Mouse (Mus musculus): ENCODE results near the gene Aldh3a1.

The Aldh3a1 gene

DNA sequence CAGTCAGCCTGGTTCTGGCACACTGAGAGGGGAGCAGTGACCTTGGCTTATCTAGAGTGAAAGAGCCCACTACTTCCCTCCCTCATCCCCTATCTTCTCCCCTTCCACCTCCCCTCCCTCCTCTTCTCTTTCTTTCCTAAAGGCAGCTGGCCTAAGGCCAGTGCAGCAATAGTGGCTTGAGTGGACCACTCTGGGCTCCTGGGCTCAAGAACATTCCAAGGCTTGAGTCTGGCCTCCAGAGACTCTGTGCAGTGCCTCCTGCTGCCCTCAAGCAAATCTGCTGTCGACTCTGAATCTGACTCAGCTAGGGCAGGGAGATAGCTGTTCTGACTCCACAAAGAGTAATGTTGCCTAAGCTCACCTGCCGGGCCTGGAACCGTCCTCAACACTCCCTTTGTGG lies 21.1 kb downstream of the Aldh3a1 start:
- no peak for ATAC-seq (ENCODE audit: insufficient number of reproducible peaks, low FRiP score, low TSS enrichment)

DNA sequence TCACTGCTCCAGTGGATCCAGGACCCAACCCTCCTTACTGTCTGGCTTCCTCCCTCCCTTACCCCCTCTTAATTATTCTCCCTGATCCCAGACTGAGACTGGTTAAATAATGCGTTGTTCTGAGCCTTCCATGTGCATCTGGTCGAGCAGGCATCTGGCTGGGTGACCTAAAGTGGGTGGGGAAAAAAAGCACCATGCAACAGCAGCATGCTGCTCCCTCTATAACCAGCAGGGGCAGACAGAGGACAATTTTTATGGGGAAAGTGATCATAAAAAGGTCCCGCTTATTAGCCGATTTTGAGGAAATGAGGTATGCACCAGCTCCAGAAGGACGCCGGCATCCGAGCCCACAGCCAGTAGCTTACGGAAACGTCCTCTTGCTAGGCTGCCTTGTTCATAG lies 24.0 kb downstream of the Aldh3a1 start:
- no peak for ATAC-seq (ENCODE audit: insufficient number of reproducible peaks, low FRiP score, low TSS enrichment)

DNA sequence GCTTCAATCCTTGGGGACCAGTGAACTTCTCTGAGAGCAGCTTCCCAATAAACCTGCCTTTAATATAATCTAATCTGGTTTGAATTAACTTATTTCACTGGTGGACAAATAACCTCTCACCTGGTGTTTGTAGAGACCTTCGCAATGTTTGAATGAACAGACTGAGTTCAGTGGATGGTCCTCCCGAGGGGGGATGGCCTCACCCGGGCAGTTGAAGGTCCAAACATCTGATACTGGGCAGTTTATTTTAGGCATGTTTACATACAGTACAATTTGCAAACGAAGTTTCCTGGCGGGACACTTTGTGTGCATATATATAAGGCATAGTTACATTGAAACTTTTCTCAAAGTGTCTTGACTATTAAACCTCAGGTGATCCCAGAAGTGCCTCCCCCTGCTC lies 26.8 kb downstream of the Aldh3a1 start:
- ATAC-seq (ENCODE audit: insufficient number of reproducible peaks, low FRiP score, low TSS enrichment) = no peak

DNA sequence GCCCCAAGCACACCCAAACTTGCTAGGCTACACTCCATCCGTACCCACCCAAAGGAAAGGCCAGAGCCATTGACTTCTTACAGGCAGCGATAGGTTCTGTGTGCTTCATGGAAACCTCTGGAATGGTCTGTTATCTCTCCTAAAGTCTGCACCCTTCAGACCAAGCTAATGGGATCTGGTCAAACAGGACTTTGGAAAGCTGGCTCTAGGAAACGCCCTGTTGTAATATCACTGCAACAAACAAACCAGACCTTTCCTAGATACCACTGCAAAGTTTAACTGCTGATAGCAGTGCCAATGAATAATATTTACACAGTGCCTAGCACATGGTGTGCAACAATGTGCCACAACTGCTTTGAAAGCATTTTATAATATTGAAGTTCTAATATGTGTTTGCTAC lies 28.7 kb downstream of the Aldh3a1 start:
- ATAC-seq (ENCODE audit: insufficient number of reproducible peaks, low FRiP score, low TSS enrichment) = no peak

DNA sequence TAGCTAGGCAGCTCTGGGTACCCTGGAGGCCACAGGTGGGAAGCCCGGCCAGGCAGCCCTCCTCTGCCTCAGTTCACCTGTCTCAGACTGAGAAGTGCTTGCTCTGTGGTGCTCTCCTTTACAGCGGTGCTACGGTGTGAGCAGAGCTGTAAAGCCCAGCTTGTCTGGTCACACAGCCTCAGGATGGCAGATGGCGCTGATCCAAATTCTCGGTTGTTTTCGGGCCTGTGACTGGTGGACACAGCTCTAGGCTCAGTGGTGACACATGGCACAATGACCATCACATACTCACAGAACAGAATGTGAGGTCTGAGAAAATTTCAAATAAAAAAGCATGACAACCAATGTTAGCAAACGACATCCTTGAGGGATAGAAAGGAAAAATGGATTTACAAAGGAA lies 37.1 kb downstream of the Aldh3a1 start:
- no peak for ATAC-seq (ENCODE audit: insufficient number of reproducible peaks, low FRiP score, low TSS enrichment)

DNA sequence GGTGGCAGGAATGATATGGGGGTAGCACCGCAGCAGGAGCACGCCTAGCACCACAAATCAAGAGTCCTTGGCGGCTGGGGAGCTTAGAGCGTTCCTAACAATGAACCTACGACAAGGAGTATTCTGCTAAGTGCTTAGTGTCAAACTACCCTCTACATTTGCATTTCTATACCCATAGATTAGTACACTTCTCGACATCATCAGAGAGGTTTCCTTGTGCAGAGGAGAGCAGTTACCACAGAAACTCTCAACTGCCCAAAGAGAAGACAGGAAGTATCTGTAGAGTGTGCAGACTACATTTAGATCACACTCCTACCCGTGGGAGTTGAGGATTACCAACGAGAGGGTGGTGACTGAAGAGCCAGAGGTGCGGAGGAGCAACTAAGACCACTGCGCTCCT lies 44.4 kb downstream of the Aldh3a1 start:
- no peak for ATAC-seq (ENCODE audit: insufficient number of reproducible peaks, low FRiP score, low TSS enrichment)

DNA sequence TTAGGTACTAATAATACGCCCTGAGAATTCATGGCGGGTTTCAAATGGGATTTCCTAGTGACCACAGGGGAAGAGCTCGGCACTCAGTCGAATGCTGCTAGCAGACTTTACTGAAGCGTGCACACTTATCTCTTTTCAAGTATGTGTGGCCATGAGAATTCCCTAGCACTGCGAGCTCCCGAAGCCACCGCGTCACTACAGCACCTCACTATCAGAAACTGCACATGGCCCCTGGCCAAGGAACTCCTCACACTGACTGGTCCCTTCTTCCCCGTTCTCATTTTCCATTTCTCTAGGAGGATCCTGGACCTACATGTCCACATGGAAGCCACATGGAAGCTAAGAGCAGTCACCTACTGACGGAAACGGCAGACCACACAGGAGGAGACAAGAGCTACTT lies 45.5 kb downstream of the Aldh3a1 start:
- ATAC-seq (ENCODE audit: insufficient number of reproducible peaks, low FRiP score, low TSS enrichment) = no peak

DNA sequence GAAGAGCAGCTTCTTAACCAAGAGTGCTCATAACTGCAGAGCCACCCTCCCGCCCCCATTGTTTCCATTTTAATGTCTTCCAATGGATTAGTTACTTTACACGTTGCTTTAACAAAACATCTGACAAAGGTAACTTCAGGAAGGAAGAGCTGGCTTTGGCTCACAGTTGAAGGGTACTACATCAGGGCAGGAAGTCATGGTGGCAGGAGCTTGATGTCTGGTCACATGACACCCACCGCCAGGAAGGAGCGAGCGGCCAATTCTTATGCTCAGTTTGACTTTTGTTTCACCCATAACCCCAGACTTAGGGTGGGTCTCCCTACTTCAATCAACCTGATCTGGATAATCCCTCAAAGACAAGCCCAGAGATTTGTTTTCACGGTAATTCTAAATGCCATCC lies 51.8 kb downstream of the Aldh3a1 start:
- no peak for ATAC-seq (ENCODE audit: insufficient number of reproducible peaks, low FRiP score, low TSS enrichment)

DNA sequence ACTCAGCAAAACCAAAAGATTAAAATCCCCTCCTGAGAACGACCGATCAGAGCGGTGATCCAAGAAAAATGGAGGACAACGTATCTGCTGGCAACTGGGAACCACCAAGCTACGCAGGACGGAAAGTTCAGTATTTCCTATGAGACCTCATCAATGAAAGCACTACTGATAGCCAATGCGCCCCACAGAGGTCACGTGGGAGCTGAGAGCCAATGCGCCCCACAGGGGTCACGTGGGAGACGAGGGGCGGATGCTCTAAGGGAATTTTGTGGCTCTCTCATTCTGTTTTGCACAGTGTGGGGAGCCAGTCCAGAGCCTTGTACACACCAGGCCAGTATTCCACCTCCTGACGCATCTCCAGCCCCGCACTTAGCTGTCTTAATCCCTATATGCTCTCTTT lies 55.2 kb downstream of the Aldh3a1 start:
- ATAC-seq (ENCODE audit: insufficient number of reproducible peaks, low FRiP score, low TSS enrichment) = no peak

DNA sequence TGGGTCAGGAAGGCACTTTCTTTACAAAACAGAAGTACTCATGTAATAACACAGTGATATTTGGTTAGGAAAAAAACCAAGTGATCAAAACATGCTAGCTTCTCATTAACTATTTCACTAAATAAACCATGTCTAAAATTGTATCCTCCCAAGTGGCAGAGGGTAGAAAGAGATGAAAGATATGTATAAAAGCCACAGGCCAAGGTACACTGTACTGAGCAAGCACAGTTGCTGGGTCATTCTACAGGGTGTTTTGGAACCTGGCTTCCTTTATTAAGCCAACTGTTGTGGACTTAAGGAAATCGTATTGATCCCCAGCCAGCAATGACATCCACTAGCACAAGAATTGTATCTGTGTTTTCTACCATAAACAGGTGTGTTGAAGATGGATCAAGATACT lies 56.5 kb downstream of the Aldh3a1 start:
- no peak for ATAC-seq (ENCODE audit: insufficient number of reproducible peaks, low FRiP score, low TSS enrichment)

DNA sequence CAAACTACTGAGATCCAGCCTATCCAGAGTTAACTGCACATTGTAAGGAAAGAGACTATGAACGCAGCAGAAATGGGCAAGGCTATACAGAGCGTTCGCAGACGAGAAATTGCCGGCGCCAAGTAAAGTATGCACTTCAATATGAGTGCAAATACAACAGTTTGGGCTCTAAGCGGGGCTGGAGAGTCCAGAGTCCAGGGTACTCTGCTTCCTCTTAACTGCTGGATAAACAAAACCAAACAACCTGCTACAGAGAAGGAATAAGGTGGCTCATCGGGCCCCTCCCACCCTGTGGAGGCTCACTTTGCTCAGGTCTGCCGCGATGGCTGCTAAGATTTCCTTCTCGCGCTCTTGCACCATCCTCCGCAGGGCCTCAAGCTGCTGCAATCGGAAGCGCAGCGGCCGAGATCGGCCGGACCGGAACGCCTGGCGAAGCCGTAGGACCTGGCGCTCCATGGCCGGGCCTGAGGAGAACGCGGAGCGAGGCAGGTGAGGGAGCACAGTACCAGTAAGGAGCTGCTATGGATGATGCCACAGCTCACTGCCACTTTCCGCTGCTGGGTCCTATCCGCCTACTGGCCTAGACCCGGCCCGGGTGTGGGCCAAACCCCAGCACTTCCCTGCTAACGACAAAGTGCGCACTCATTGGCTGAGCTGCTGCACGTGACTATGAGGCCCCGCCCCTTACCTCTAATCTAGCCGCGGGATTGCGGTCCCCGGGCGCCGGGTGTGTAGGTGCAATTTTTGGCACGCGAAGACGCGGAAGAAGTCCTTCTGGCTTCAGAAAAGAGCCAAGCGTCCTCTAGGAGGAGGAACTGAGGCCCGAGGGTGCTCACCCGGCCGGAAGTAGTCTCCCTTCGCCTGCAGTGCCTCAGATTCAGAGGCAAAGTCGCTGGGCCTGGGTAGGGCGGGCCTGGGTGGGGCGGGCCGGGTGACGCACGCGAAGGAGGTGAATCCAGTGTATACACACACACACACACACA lies 59.5 kb downstream of the Aldh3a1 start, which contains the start of gene Aldh3a2:
Gene Aldh3a2, minus strand, starts transcription at position 914 of the 983 bp plus-strand sequence.
- peak; percentile 98 for ATAC-seq (ENCODE audit: insufficient number of reproducible peaks, low FRiP score, low TSS enrichment)
